Mouse (Mus musculus): Measurements from ENCODE around the gene Pde8b.

- TF ChIP-seq CTCF (IDR thresholded peaks at IDR 0.05; ENCODE audit: low read depth) (no peak), EP300 (IDR thresholded peaks at IDR 0.05; ENCODE audit: low read depth) (no peak)
Measured at GRCm38 (mm10) chr13:95091546-95092445, 158.3 kb downstream of the Pde8b start.
